Mouse (Mus musculus) C2C12 (cell line): ENCODE measurements around the gene BC049715. TPM values are rescaled to one million over a fixed set of nuclear protein-coding genes. Genes with fewer than 3 reads are reported as not detected.
A peak's percentile ranks its signal among the peaks of the same experiment; 100 is the strongest.

Source experiments
- H3K27me3 ChIP-seq: one replicate; pipeline ENCODE4 v1.6.1; 2011; ENCODE audit not compliant: control insufficient read depth, insufficient read depth, insufficient read length
- H3K36me3 ChIP-seq: one replicate; pipeline ENCODE4 v1.6.1; 2011; ENCODE audit not compliant: control insufficient read depth, insufficient read depth
- H3K4me3 ChIP-seq: one replicate; pipeline ENCODE4 v1.5.1; 2011; ENCODE audit warnings: mild to moderate bottlenecking, control low read depth; ENCODE audit not compliant: poor library complexity, insufficient read depth, severe bottlenecking
- H3K79me2 ChIP-seq: one replicate; pipeline ENCODE4 v1.6.1; 2011; ENCODE audit not compliant: control insufficient read depth, insufficient read depth
- H3K79me3 ChIP-seq: one replicate; pipeline ENCODE4 v1.6.1; 2011; ENCODE audit warnings: low read depth, control low read depth
- H3ac ChIP-seq: one replicate; pipeline ENCODE3; 2011; ENCODE audit warnings: low read depth; ENCODE audit not compliant: control insufficient read depth, insufficient read length
- CEBPB ChIP-seq: IDR thresholded peaks from one replicate; pipeline ENCODE4 v1.6.1; 2011; ENCODE audit warnings: low read depth, mild to moderate bottlenecking, control low read depth, moderate library complexity
- CTCF ChIP-seq: IDR thresholded peaks from one replicate; pipeline ENCODE4 v1.5.1; 2011; ENCODE audit not compliant: control insufficient read depth, insufficient read depth, insufficient read length
- FOSL1 ChIP-seq: IDR thresholded peaks from one replicate; pipeline ENCODE4 v1.8.0; 2011; ENCODE audit warnings: mild to moderate bottlenecking, low read length; ENCODE audit not compliant: poor library complexity, insufficient read depth, severe bottlenecking
- MAX ChIP-seq: IDR thresholded peaks from one replicate; pipeline ENCODE4 v1.6.1; 2011; ENCODE audit warnings: mild to moderate bottlenecking, control low read depth
- MYOD1 ChIP-seq: IDR thresholded peaks from one replicate; pipeline ENCODE4 v1.6.1; 2011; ENCODE audit warnings: low read depth; ENCODE audit not compliant: control insufficient read depth, insufficient read length
- MYOG ChIP-seq: IDR thresholded peaks from one replicate; pipeline ENCODE4 v1.6.1; 2011; ENCODE audit not compliant: control insufficient read depth, insufficient read length; ENCODE audit errors: extremely low read depth
- USF1 ChIP-seq: IDR thresholded peaks from one replicate; pipeline ENCODE4 v1.6.1; 2011; ENCODE audit warnings: low read depth, mild to moderate bottlenecking, control low read depth, moderate library complexity
- polyA plus RNA-seq: library from polyadenylated mRNA; unstranded; fragments of >200 nt; fragmentation: generic; extraction: Trizol; gene quantifications from one replicate; pipeline ENCODE4 v1.2.1, GENCODE M21; 2012; ENCODE audit warnings: missing spikeins

Gene BC049715
- polyA plus RNA-seq, 1 experiment, result 0.13 TPM

DNA sequence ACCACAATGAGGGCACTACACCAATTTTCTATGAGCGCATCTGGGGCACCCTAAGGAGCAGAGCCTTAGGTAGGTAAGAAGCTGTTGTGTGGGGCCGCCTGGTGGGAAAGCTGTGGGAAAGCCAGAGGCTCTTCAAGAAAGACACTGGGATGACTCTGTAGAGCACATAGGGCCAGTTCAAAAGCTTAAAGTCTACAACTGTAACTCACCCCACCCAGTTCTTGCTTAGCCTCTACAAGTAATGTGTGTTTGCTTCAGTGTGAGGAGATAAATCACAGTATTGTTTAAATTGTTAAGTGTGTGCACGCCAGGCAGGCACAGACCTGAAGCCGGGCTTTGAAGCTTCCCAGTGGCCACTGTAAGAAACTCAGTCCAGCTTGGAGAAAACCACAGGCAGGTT lies 38.7 kb downstream of the BC049715 start:
- TF ChIP-seq MYOD1 (no peak), CTCF (no peak), USF1 (no peak), FOSL1 (no peak)
- Histone ChIP-seq H3K4me3 (no peak overlapping the region), H3K79me3 (no peaks in the 10 kb centered on the region), H3K36me3 (no peaks in the 10 kb centered on the region), H3K27me3 (no peaks in the 10 kb centered on the region), H3K79me2 (no peaks in the 10 kb centered on the region), H3ac (no peak overlapping the region)

DNA sequence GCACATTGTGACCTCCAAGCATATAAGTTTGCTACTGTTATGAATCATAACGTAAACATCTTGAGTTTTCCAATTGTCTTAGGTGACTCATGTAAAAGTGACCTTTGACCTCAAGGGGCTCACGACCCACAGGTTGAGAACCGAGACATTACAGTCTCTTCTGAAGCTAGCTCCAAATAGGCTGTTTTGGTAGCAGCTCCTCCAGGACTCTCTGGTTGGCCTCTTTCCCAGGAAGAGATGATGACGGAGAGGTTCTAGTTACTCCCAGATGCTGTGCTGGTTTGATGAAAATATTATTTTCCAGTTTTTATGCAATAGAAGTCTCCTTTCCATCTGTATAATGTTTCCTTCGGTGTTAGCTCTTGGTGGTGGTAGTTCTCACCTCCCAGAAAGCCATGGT lies 41.5 kb downstream of the BC049715 start:
- Histone ChIP-seq H3K27me3 (no peaks in the 10 kb centered on the region), H3K36me3 (no peaks in the 10 kb centered on the region), H3K79me3 (no peaks in the 10 kb centered on the region), H3K4me3 (no peak overlapping the region), H3K79me2 (no peaks in the 10 kb centered on the region), H3ac (no peak overlapping the region)
- no peak for TF ChIP-seq CEBPB

DNA sequence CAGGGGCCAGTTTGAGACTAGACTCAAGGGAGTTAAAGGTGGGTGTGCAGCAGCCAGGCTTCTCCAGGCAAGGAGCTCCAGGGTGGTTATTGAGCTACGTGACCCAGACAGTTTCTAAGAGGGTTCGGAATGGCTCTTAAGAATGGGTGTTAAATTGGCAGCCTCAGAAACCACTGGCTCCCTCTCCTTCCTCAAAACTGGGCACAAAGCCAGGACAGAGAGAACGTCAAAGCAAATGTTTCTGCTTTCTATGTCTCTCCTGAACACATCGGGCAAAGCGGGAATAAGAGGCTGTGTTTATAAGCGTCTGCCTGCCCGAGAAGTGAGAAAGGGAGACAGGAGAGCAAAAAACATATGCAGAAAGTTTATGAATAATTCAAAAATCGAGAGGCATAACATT lies 47.2 kb downstream of the BC049715 start:
- Histone ChIP-seq H3K4me3 (no peak overlapping the region), H3K79me2 (no peaks in the 10 kb centered on the region), H3K36me3 (no peaks in the 10 kb centered on the region), H3ac (no peak overlapping the region), H3K79me3 (no peaks in the 10 kb centered on the region), H3K27me3 (no peaks in the 10 kb centered on the region)
- no peak for TF ChIP-seq MYOD1
- TF ChIP-seq MYOG, result no peak
- no peak for TF ChIP-seq USF1
- TF ChIP-seq FOSL1, result no peak
- TF ChIP-seq CTCF, result no peak
- no peak for TF ChIP-seq MAX
- TF ChIP-seq CEBPB, result no peak

DNA sequence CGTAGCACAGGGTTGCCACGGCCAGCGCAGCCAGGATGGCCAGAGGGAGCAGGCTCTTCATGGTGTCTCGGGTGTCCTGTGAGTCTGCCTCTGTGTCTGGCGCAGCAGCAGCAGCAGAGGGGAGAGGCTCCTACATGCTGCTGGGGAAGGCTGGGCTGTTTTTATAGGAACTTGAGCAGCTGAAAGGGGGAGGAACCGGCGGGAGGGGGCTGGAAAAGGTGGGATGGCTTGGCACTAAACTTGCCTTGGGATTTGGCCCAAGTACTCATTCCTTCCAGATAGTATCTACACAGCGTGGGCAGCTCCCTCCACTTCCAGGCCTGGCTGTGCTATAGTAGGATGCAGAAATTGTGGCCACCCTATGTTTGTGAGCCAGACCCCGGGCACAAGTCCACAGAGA lies 48.2 kb downstream of the BC049715 start, which contains the start of gene Mgp:
Gene Mgp (minus strand): TSS at position 154 of the 400 bp plus-strand sequence.
- no peaks in the 10 kb centered on the region for H3K27me3 ChIP-seq
- TF ChIP-seq CTCF, result no peak
- TF ChIP-seq FOSL1, result no peak
- no peak for TF ChIP-seq MYOD1
- TF ChIP-seq MYOG, result no peak
- TF ChIP-seq USF1, result no peak
- TF ChIP-seq CEBPB, result no peak
- no peak for TF ChIP-seq MAX
- H3ac ChIP-seq, result peak within 1 kb of the TSS; percentile 9
- H3K79me3 ChIP-seq, result no peaks in the 10 kb centered on the region
- H3K36me3 ChIP-seq, result no peaks in the 10 kb centered on the region
- H3K79me2 ChIP-seq, result no peaks in the 10 kb centered on the region
- no peak within 1 kb of the TSS for H3K4me3 ChIP-seq

DNA sequence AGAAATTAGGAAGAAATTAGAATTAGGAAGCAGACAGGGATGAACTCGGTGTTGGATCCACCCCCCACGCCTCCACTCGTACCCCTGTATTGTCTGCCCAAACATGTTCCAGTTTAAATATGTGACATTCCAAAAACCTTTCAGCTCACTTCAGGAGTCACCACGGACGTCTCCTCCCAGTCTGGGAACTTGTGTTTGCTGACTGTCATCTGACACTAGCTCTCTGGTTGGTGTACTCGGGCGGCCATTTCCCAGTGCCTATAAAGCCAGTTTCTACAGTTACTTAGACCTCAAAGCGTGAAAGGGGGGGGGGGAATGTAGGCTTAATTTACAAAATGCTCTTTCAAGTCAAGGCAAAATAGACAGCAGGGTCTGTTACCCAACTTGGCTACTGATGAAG lies 54.3 kb downstream of the BC049715 start:
- no peak for TF ChIP-seq CTCF
- Histone ChIP-seq H3K36me3 (no peaks in the 10 kb centered on the region), H3K79me2 (no peaks in the 10 kb centered on the region), H3K79me3 (no peaks in the 10 kb centered on the region), H3K4me3 (no peak overlapping the region), H3ac (no peak overlapping the region), H3K27me3 (no peaks in the 10 kb centered on the region)

DNA sequence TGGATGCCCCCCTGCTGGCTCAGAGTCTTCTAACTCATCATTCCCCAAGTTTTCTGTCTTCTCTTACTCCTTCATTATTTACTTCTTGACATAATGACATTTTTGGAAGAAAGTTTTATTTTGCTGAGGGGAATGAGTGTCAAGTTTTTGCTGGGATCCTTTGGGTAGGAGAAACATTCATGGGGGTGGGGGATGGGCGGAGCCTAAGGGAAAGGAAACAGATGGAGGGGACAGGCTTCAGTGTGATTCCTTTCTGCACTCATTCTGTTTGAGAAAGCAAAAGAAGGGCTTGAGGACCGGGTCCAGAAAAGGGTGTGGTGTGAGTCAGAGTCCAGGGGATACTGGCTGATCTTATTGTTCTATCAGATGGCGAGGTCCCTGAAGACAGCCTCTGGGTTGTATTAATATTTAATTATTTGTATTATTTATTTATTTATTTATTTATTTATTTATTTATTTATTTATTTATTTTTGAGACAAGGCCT lies 56.0 kb downstream of the BC049715 start:
- TF ChIP-seq MYOD1 (no peak), USF1 (no peak), FOSL1 (no peak), MAX (no peak), CEBPB (no peak), CTCF (no peak), MYOG (no peak)
- Histone ChIP-seq H3K27me3 (no peaks in the 10 kb centered on the region), H3K79me3 (no peaks in the 10 kb centered on the region), H3K36me3 (no peaks in the 10 kb centered on the region), H3K4me3 (no peak overlapping the region), H3K79me2 (no peaks in the 10 kb centered on the region), H3ac (no peak overlapping the region)
